Mouse (Mus musculus): ENCODE measurements around the gene Hoxd12. TPM values are rescaled to one million over a fixed set of nuclear protein-coding genes. Genes with fewer than 3 reads are reported as not detected.

Hoxd12 gene
- polyA plus RNA-seq, 1 experiment: not detected

- Histone ChIP-seq H3K27ac (ENCODE audit: control insufficient read depth, insufficient read depth, low read depth, low read length, poor library complexity) (no peak overlapping the region), H3K4me1 (ENCODE audit: control insufficient read depth, insufficient read depth, low read length) (no peaks in the 10 kb centered on the region), H3K4me3 (replicated peaks; ENCODE audit: control insufficient read depth, low read depth, low read length) (no peak overlapping the region)
- 14% methylated on average over 24 of the region's 24 CpGs for WGBS
- TF ChIP-seq CTCF (IDR thresholded peaks at IDR 0.05; ENCODE audit: control insufficient read depth, insufficient read depth, low read length): no peak
- no peak for TF ChIP-seq POLR2A (IDR thresholded peaks at IDR 0.05; ENCODE audit: borderline replicate concordance, control insufficient read depth, low read depth, low read length)
Measured at GRCm38 (mm10) chr2:74675666-74676282, 961 bp downstream of the Hoxd12 start.

DNA sequence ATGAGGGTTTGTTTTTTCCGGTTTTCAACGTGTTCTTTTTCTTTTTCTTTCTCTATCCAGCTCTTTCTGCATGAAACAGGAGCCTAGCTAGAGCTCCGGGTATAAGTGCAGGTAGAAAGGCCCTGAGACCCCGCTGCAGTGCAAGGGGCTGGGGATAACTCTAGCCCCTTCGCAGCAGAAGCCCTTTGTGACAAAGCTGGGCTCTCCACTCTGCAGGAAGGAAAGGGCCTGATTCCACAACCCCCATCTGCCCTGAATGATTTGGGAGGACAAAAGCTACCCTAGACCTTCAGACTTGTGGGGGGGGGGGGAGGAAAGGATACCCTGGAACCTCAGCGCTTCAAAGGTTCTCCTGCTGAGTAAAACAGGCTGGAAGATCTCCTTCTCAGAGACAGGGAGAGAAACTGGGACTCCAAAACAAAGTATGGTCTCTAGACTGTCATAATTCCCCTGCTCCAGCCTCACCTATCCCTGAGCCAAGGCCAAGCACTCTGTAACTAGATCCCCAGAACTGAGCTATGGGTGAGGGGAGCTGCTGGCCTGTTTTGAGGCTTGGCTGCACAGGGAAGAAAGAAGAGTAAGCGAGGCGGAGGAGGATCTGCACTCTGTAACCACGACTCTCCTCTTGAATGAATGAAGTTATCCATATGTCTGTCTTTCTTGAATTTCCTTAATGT lies 1.7 kb downstream of the Hoxd12 start:
- no peak overlapping the region for H3K27ac ChIP-seq (ENCODE audit: control insufficient read depth, insufficient read depth, low read depth, low read length, poor library complexity)
- no peak overlapping the region for H3K4me3 ChIP-seq (replicated peaks; ENCODE audit: control insufficient read depth, low read depth, low read length)
- H3K4me1 ChIP-seq (ENCODE audit: control insufficient read depth, insufficient read depth, low read length): no peaks in the 10 kb centered on the region
- WGBS: 14% methylated on average over 9 of the region's 9 CpGs
- TF ChIP-seq CTCF (IDR thresholded peaks at IDR 0.05; ENCODE audit: control insufficient read depth, insufficient read depth, low read length) (no peak), POLR2A (IDR thresholded peaks at IDR 0.05; ENCODE audit: borderline replicate concordance, control insufficient read depth, low read depth, low read length) (no peak)

GRCm38 (mm10) chr2:74677106-74677505 lies 2.3 kb downstream of the Hoxd12 start:
- no peaks in the 10 kb centered on the region for H3K4me1 ChIP-seq (ENCODE audit: control insufficient read depth, insufficient read depth, low read length)
- TF ChIP-seq POLR2A (IDR thresholded peaks at IDR 0.05; ENCODE audit: borderline replicate concordance, control insufficient read depth, low read depth, low read length) (no peak), CTCF (IDR thresholded peaks at IDR 0.05; ENCODE audit: control insufficient read depth, insufficient read depth, low read length) (no peak)

GRCm38 (mm10) chr2:74678891-74679595 lies 4.2 kb downstream of the Hoxd12 start, which contains the start of gene Hoxd11:
Gene Hoxd11, plus strand, starts transcription at chr2:74679557.
- WGBS: 5% methylated on average over 15 of the region's 15 CpGs
- no peak within 1 kb of the TSS for H3K27ac ChIP-seq (ENCODE audit: control insufficient read depth, insufficient read depth, low read depth, low read length, poor library complexity)
- TF ChIP-seq CTCF (IDR thresholded peaks at IDR 0.05; ENCODE audit: control insufficient read depth, insufficient read depth, low read length) (no peak), POLR2A (IDR thresholded peaks at IDR 0.05; ENCODE audit: borderline replicate concordance, control insufficient read depth, low read depth, low read length) (no peak)
- H3K4me1 ChIP-seq (ENCODE audit: control insufficient read depth, insufficient read depth, low read length): no peaks in the 10 kb centered on the region
- no peak within 1 kb of the TSS for H3K4me3 ChIP-seq (replicated peaks; ENCODE audit: control insufficient read depth, low read depth, low read length)

More at GRCm38 (mm10) chr2:74677106-74677505, 2.3 kb downstream of the Hoxd12 start:
- WGBS: 43% methylated on average over 2 of the region's 2 CpGs
- Histone ChIP-seq H3K4me3 (replicated peaks; ENCODE audit: control insufficient read depth, low read depth, low read length) (no peak overlapping the region), H3K27ac (ENCODE audit: control insufficient read depth, insufficient read depth, low read depth, low read length, poor library complexity) (no peak overlapping the region)

- H3K4me3 ChIP-seq (replicated peaks; ENCODE audit: control insufficient read depth, low read depth, low read length): no peak overlapping the region
- no peaks in the 10 kb centered on the region for H3K4me1 ChIP-seq (ENCODE audit: control insufficient read depth, insufficient read depth, low read length)
- no peak for TF ChIP-seq POLR2A (IDR thresholded peaks at IDR 0.05; ENCODE audit: borderline replicate concordance, control insufficient read depth, low read depth, low read length)
- no peak for TF ChIP-seq CTCF (IDR thresholded peaks at IDR 0.05; ENCODE audit: control insufficient read depth, insufficient read depth, low read length)
- H3K27ac ChIP-seq (ENCODE audit: control insufficient read depth, insufficient read depth, low read depth, low read length, poor library complexity): no peak overlapping the region
- 4% methylated on average over 26 of the region's 26 CpGs for WGBS
Measured at GRCm38 (mm10) chr2:74679596-74679971, 4.8 kb downstream of the Hoxd12 start.

DNA sequence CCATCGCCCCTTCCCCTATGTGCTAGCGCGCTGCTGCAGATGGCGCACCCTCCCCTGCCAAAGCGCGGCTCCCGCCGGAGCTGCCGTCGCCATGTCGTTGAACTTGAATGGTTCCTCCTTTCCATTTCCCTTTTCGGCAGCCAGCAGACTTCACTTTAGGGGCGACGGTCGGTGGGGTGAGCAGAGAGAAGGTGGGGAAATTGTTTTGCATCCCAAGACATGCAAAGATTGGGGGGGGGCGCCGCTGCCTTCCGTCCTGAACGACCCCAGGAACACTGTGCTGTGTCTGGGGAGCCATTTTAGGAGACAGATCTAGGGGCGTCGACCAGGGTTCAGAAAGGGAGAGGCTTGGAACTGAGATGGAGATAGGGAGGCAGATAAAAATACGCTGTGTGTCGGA lies 5.2 kb downstream of the Hoxd12 start:
- TF ChIP-seq CTCF (IDR thresholded peaks at IDR 0.05; ENCODE audit: control insufficient read depth, insufficient read depth, low read length) (no peak), POLR2A (IDR thresholded peaks at IDR 0.05; ENCODE audit: borderline replicate concordance, control insufficient read depth, low read depth, low read length) (no peak)
- Histone ChIP-seq H3K4me3 (replicated peaks; ENCODE audit: control insufficient read depth, low read depth, low read length) (no peak overlapping the region), H3K4me1 (ENCODE audit: control insufficient read depth, insufficient read depth, low read length) (no peaks in the 10 kb centered on the region), H3K27ac (ENCODE audit: control insufficient read depth, insufficient read depth, low read depth, low read length, poor library complexity) (no peak overlapping the region)
- 2% methylated on average over 23 of the region's 23 CpGs for WGBS

- 7% methylated on average over 21 of the region's 21 CpGs for WGBS
Measured at GRCm38 (mm10) chr2:74680561-74681398, 6.0 kb downstream of the Hoxd12 start.

More at GRCm38 (mm10) chr2:74680561-74681398, 6.0 kb downstream of the Hoxd12 start:
- no peak for TF ChIP-seq POLR2A (IDR thresholded peaks at IDR 0.05; ENCODE audit: borderline replicate concordance, control insufficient read depth, low read depth, low read length)
- TF ChIP-seq CTCF (IDR thresholded peaks at IDR 0.05; ENCODE audit: control insufficient read depth, insufficient read depth, low read length): no peak
- Histone ChIP-seq H3K27ac (ENCODE audit: control insufficient read depth, insufficient read depth, low read depth, low read length, poor library complexity) (no peak overlapping the region), H3K4me1 (ENCODE audit: control insufficient read depth, insufficient read depth, low read length) (no peaks in the 10 kb centered on the region), H3K4me3 (replicated peaks; ENCODE audit: control insufficient read depth, low read depth, low read length) (no peak overlapping the region)
